Mouse (Mus musculus): ENCODE measurements around the gene Trpt1.

Gene Trpt1

GRCm38 (mm10) chr19:6996006-6996405 lies at the start of gene Trpt1, which contains the start of gene Nudt22:
Gene Trpt1, plus strand, starts transcription at chr19:6996131.
Gene Nudt22, minus strand, starts transcription at chr19:6996117.
- DNase-seq: peak; percentile 85 to 87

GRCm38 (mm10) chr19:6947742-6948141 lies 48.2 kb upstream of the Trpt1 start:
- DNase-seq: no peak

GRCm38 (mm10) chr19:6948186-6948585 lies 47.7 kb upstream of the Trpt1 start:
- peak; percentile 80 to 84 for DNase-seq

GRCm38 (mm10) chr19:6949532-6949931 lies 46.4 kb upstream of the Trpt1 start:
- DNase-seq: no peak

GRCm38 (mm10) chr19:6949951-6950350 lies 46.0 kb upstream of the Trpt1 start:
- no peak for DNase-seq

GRCm38 (mm10) chr19:6950613-6951153 lies 45.2 kb upstream of the Trpt1 start:
- peak; percentile 56 to 69 for DNase-seq

- peak; percentile 92 to 93 for DNase-seq
These were observed 44.5 kb upstream of the Trpt1 start for GRCm38 (mm10) chr19:6951381-6951968.

GRCm38 (mm10) chr19:6951994-6952711 lies 43.8 kb upstream of the Trpt1 start:
- DNase-seq: peak; percentile 69 to 79

- DNase-seq: peak in 1 of 2 experiments; percentile 22
These were observed 43.3 kb upstream of the Trpt1 start for GRCm38 (mm10) chr19:6952712-6953037.

GRCm38 (mm10) chr19:6954046-6954445 lies 41.9 kb upstream of the Trpt1 start:
- peak in 1 of 2 experiments; percentile 47 for DNase-seq

GRCm38 (mm10) chr19:6955424-6955823 lies 40.5 kb upstream of the Trpt1 start:
- DNase-seq: no peak

GRCm38 (mm10) chr19:6956461-6956860 lies 39.5 kb upstream of the Trpt1 start:
- DNase-seq: no peak

GRCm38 (mm10) chr19:6968491-6969271 lies 27.2 kb upstream of the Trpt1 start:
- DNase-seq: no peak

- DNase-seq: no peak
These were observed 26.7 kb upstream of the Trpt1 start for GRCm38 (mm10) chr19:6969291-6969664.

- DNase-seq: peak in 1 of 2 experiments; percentile 47
These were observed 26.1 kb upstream of the Trpt1 start for GRCm38 (mm10) chr19:6969665-6970381.

- DNase-seq: no peak
These were observed 25.4 kb upstream of the Trpt1 start for GRCm38 (mm10) chr19:6970460-6971085.

- no peak for DNase-seq
These were observed 24.3 kb upstream of the Trpt1 start for GRCm38 (mm10) chr19:6971644-6972043.

- no peak for DNase-seq
These were observed 23.5 kb upstream of the Trpt1 start for GRCm38 (mm10) chr19:6972247-6972917.

- no peak for DNase-seq
These were observed 22.2 kb upstream of the Trpt1 start for GRCm38 (mm10) chr19:6973581-6974190.

GRCm38 (mm10) chr19:6974211-6975205 lies 21.4 kb upstream of the Trpt1 start, which contains the start of gene Ppp1r14b:
Gene Ppp1r14b, plus strand, starts transcription at chr19:6974968.
- DNase-seq: peak; percentile 49 to 60
